Mouse (Mus musculus): Measurements from ENCODE around the gene Gm21987. TPM values are rescaled to one million over a fixed set of nuclear protein-coding genes. Genes with fewer than 3 reads are reported as not detected.
A peak's percentile ranks its signal among the peaks of the same experiment; 100 is the strongest.

Gm21987 gene
- total and polyA plus RNA-seq, 3 experiments, result 0.42 TPM; not detected in 2

GRCm38 (mm10) chr16:38362493-38363255, 15.8 kb downstream of the Gm21987 start:
- no peak for TF ChIP-seq TBP (conservative IDR thresholded peaks at IDR 0.05; ENCODE audit: low read depth, low read length)
- no peak for TF ChIP-seq POLR2AphosphoS2 (IDR thresholded peaks at IDR 0.05; ENCODE audit: low read depth, low read length)
- TF ChIP-seq CHD2 (IDR thresholded peaks at IDR 0.05; ENCODE audit: low read length), result no peak
- Histone ChIP-seq H3K4me1 (ENCODE audit: control insufficient read depth in 1 of 2, insufficient read depth in 2 of 2) (peaks cover 28 to 60% of the 10 kb centered on the region in 2 experiments), H3K36me3 (replicated peaks in 1 of 2; ENCODE audit: control insufficient read depth in 1 of 2, insufficient read depth in 1 of 2, low read length in 1 of 2) (peaks cover 0 to 26% of the 10 kb centered on the region in 2 experiments), H3K79me2 (replicated peaks; ENCODE audit: control insufficient read depth, extremely low read depth, insufficient read depth, poor library complexity, severe bottlenecking) (no peaks in the 10 kb centered on the region), H3K27me3 (replicated peaks) (no peaks in the 10 kb centered on the region), H3K27ac (ENCODE audit: insufficient read depth, low read depth) (no peak overlapping the region), H3K4me3 (replicated peaks in 1 of 3; ENCODE audit: low read depth in 2 of 3, low read length in 2 of 3, poor library complexity in 1 of 3) (no peak overlapping the region), H3K9ac (ENCODE audit: insufficient read depth, low read depth) (no peak overlapping the region), H3K9me3 (replicated peaks; ENCODE audit: low read length) (peaks cover 2% of the 10 kb centered on the region), H3K4me2 (ENCODE audit: insufficient read depth, low read depth, poor library complexity, severe bottlenecking) (no peak overlapping the region)
- in situ Hi-C loops (cut with MboI; ENCODE audit: low pct_ligation_motif_present, low pct_unique_long_range_greater_than_20kb, low sequenced_read_pairs), result no loop called here
- dilution Hi-C loops (cut with MboI; ENCODE audit: extremely low pct_ligation_motif_present, extremely low pct_unique_long_range_greater_than_20kb, low sequenced_read_pairs), result no loop called here
- no peak for DNase-seq (ENCODE audit: extremely low read depth)

GRCm38 (mm10) chr16:38363256-38363595, 16.4 kb downstream of the Gm21987 start:
- in situ Hi-C loops (cut with MboI; ENCODE audit: low pct_ligation_motif_present, low pct_unique_long_range_greater_than_20kb, low sequenced_read_pairs), result no loop called here
- H3K4me2 ChIP-seq (ENCODE audit: insufficient read depth, low read depth, poor library complexity, severe bottlenecking), result no peak overlapping the region
- H3K27ac ChIP-seq (ENCODE audit: insufficient read depth, low read depth), result no peak overlapping the region
- TF ChIP-seq CHD1 (IDR thresholded peaks at IDR 0.05; ENCODE audit: low read depth, low read length) (no peak), MAFK (IDR thresholded peaks at IDR 0.05; ENCODE audit: insufficient replicate concordance, low read length) (no peak), ZKSCAN1 (IDR thresholded peaks at IDR 0.05; ENCODE audit: borderline replicate concordance, low read depth, low read length) (peak; percentile 39), USF2 (conservative IDR thresholded peaks at IDR 0.05; ENCODE audit: low read depth, low read length) (no peak)
- H3K36me3 ChIP-seq (replicated peaks in 1 of 2; ENCODE audit: control insufficient read depth in 1 of 2, insufficient read depth in 1 of 2, low read length in 1 of 2), result peaks cover 0 to 21% of the 10 kb centered on the region in 2 experiments
- H3K27me3 ChIP-seq (replicated peaks), result no peaks in the 10 kb centered on the region
- H3K4me3 ChIP-seq (replicated peaks in 1 of 3; ENCODE audit: low read depth in 2 of 3, low read length in 2 of 3, poor library complexity in 1 of 3), result no peak overlapping the region
- DNase-seq (ENCODE audit: extremely low read depth), result no peak
- H3K9me3 ChIP-seq (replicated peaks; ENCODE audit: low read length), result no peaks in the 10 kb centered on the region
- peaks cover 24 to 54% of the 10 kb centered on the region in 2 experiments for H3K4me1 ChIP-seq (ENCODE audit: control insufficient read depth in 1 of 2, insufficient read depth in 2 of 2)
- H3K79me2 ChIP-seq (replicated peaks; ENCODE audit: control insufficient read depth, extremely low read depth, insufficient read depth, poor library complexity, severe bottlenecking), result no peaks in the 10 kb centered on the region
- dilution Hi-C loops (cut with MboI; ENCODE audit: extremely low pct_ligation_motif_present, extremely low pct_unique_long_range_greater_than_20kb, low sequenced_read_pairs), result no loop called here
- H3K9ac ChIP-seq (ENCODE audit: insufficient read depth, low read depth), result no peak overlapping the region

- H3K9ac ChIP-seq (ENCODE audit: insufficient read depth, low read depth), result no peak overlapping the region
- H3K4me3 ChIP-seq (replicated peaks in 1 of 3; ENCODE audit: low read depth in 2 of 3, low read length in 2 of 3, poor library complexity in 1 of 3), result no peak overlapping the region
- TF ChIP-seq POLR2A (IDR thresholded peaks at IDR 0.05; ENCODE audit: low read depth, low read length) (no peak), NRF1 (IDR thresholded peaks at IDR 0.05; ENCODE audit: low read depth, low read length) (no peak), MAFK (IDR thresholded peaks at IDR 0.05; ENCODE audit: insufficient replicate concordance, low read length) (no peak), USF1 (IDR thresholded peaks at IDR 0.05; ENCODE audit: low read depth, low read length) (no peak), CHD2 (IDR thresholded peaks at IDR 0.05; ENCODE audit: low read length) (no peak), SMC3 (IDR thresholded peaks at IDR 0.05; ENCODE audit: low read depth, low read length) (no peak), MEF2A (IDR thresholded peaks at IDR 0.05; ENCODE audit: borderline replicate concordance, low read depth, low read length) (no peak), BHLHE40 (IDR thresholded peaks at IDR 0.05; ENCODE audit: low read depth, low read length) (no peak), TBP (conservative IDR thresholded peaks at IDR 0.05; ENCODE audit: low read depth, low read length) (no peak), MXI1 (IDR thresholded peaks at IDR 0.05; ENCODE audit: low read depth, low read length) (no peak), KAT2A (IDR thresholded peaks at IDR 0.05; ENCODE audit: insufficient replicate concordance, low read length) (no peak), POLR2AphosphoS2 (IDR thresholded peaks at IDR 0.05; ENCODE audit: low read depth, low read length) (no peak), GABPA (IDR thresholded peaks at IDR 0.05; ENCODE audit: insufficient replicate concordance, low read depth, low read length) (no peak), CHD1 (IDR thresholded peaks at IDR 0.05; ENCODE audit: low read depth, low read length) (no peak), IRF4 (IDR thresholded peaks at IDR 0.05; ENCODE audit: low read depth, low read length) (no peak)
- DNase-seq (ENCODE audit: extremely low read depth), result no peak
- dilution Hi-C loops (cut with MboI; ENCODE audit: extremely low pct_ligation_motif_present, extremely low pct_unique_long_range_greater_than_20kb, low sequenced_read_pairs), result no loop called here
- H3K27me3 ChIP-seq (replicated peaks), result no peaks in the 10 kb centered on the region
- no peaks in the 10 kb centered on the region for H3K79me2 ChIP-seq (replicated peaks; ENCODE audit: control insufficient read depth, extremely low read depth, insufficient read depth, poor library complexity, severe bottlenecking)
- H3K36me3 ChIP-seq (replicated peaks in 1 of 2; ENCODE audit: control insufficient read depth in 1 of 2, insufficient read depth in 1 of 2, low read length in 1 of 2), result peaks cover 0 to 22% of the 10 kb centered on the region in 2 experiments
- no peak overlapping the region for H3K4me2 ChIP-seq (ENCODE audit: insufficient read depth, low read depth, poor library complexity, severe bottlenecking)
- peaks cover 23 to 53% of the 10 kb centered on the region in 2 experiments for H3K4me1 ChIP-seq (ENCODE audit: control insufficient read depth in 1 of 2, insufficient read depth in 2 of 2)
- in situ Hi-C loops (cut with MboI; ENCODE audit: low pct_ligation_motif_present, low pct_unique_long_range_greater_than_20kb, low sequenced_read_pairs), result no loop called here
- no peaks in the 10 kb centered on the region for H3K9me3 ChIP-seq (replicated peaks; ENCODE audit: low read length)
- H3K27ac ChIP-seq (ENCODE audit: insufficient read depth, low read depth), result no peak overlapping the region
Measured at GRCm38 (mm10) chr16:38363657-38364056, 16.8 kb downstream of the Gm21987 start.

Data from CH12.LX (cell line).